Mouse (Mus musculus): ENCODE measurements around the gene Klhl18.

- TF ChIP-seq POLR2A (IDR thresholded peaks at IDR 0.05; ENCODE audit: control insufficient read depth, extremely low read depth, insufficient read depth, low read length, poor library complexity) (no peak), CTCF (IDR thresholded peaks at IDR 0.05; ENCODE audit: borderline replicate concordance, control insufficient read depth, extremely low read depth, insufficient read depth, low read length, poor library complexity) (no peak)
Observed at GRCm38 (mm10) chr9:110465336-110465735, 11.2 kb downstream of the Klhl18 start.

All from thymus, adult 2 months (tissue).